Mouse (Mus musculus) thymus, postnatal 4 days (tissue): ENCODE measurements around the gene Bhmt.
A peak's percentile ranks its signal among the peaks of the same experiment; 100 is the strongest.
"Not testable (repeated sequence)": the region's sequence is repeated elsewhere in the genome, so short reads cannot be mapped to it uniquely, and the experiment has no call there.

ENCODE experiments used
- DNase-seq: peaks from one replicate; pipeline ENCODE4 v3.0.0; 2021

Bhmt gene

DNA sequence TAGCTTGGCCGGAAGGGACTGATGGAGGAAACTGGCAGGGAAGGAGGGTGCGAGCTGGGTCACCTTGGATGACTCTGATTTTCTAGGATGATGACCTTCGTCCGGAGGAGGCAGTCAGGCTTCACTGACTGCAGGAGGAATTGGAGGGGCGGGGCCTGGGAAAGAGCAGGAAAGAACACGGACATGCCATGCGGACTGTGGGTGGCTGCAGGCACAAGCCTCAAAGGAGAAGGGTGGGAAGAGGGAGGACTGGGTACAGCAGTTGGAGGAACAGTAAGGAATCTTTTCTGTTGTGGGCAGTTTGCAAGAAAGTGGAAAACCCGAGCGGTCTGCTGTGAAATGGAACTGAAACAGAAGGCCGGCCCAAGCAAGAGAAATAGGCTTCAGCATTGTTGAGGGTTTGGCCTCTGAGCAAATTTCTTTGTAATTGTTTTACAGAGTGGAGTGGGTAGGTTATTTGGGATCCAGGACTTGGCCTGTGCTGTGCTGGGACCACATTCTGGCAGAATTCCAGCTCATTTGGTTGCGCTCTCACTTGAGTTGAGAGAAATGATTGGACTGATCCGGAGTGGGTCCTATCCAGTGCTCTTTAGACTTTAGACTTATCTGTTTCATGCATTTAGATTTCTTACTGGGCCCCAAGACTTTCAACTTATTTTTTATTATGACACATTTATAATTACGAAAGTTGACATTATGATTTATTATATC, 30.7 kb downstream of the Bhmt start:
- no peak for DNase-seq

DNA sequence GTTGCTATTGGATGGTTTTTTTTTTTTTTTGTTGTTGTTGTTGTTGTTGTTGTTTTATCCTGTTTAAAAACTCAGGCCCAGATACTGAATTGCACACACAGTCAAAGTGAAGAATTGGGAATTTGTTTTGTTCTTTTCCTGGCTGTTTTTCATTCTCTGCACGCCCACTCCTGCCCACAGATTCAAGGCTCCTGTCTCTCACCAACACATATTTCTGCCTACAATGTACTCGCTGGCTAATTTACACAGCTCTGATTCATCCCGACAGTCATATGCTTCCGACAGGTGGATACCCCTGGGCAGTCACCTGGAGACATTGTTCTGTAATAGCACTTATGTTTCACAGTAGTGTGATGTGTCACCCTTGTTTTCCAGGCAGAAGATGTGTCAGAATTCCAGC, 33.1 kb downstream of the Bhmt start:
- no peak for DNase-seq

DNA sequence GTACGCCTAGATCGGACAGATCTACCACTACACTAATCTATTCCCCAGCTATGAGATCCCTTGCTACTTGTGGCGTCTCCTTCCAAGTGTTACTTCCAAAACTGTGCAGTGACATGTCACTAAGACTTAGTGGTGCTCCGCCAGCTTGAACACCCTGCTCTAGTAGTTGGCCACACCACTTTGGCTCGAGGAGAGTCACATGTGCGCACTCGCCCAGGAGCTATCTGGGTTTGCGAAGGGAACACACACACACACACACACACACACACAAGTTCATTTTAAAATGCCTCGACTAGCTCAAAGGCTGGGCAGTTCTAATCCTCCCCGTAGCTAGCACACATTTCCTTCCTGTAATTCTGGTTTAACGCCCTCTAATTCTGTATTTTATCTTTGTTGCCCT, 36.2 kb downstream of the Bhmt start:
- no peak for DNase-seq

DNA sequence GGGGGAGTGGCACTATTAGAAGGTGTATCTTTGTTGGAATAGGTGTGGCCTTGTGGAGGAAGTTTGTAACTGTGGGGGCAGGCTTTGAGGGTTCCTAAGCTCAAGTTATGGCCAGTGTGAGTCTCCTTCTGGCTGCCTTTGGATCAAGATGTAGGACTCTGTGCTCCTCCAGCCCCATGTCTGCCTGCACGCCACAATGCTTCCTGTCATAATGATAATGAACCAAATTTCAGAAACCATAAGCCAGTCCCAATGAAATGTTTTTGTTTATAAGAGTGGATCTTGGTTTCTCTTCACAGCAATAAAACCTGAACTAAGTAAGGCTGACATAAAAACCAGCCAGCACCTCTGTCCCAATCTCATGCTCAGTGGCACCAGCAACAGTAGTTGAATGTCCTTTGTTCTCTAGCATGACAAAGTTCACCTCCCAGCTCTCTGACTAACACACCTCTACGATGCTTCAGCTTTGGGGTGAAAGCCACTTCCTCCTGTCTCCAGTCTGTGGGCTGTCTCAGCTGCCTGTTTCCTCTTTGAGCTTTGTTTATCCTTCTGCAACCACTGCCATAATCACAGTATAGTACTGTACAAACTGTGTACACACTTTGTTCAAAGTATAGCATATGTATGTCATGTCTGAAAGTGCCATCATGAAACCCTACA, 44.6 kb downstream of the Bhmt start:
- peak; percentile 26 for DNase-seq

DNA sequence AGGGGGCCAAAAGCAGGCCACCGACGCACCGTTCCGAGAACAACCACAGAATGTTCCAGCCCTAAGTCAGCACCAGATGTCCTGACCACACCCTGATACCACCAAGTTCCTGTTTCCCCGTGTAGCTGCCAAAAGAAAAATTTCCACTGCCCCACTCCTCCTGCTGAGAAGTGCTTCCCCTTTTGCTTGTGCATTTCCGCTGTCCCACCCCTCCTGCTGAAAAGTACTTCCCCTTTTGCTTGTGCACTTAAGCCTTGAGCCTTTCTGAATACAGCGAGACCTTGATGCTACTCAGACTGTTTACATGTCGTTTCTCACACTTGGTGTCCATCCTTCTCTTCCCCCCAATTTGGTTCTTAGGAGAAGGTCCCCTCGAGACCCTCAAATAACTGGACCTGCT, 55.2 kb downstream of the Bhmt start:
- not testable (repeated sequence) for DNase-seq

DNA sequence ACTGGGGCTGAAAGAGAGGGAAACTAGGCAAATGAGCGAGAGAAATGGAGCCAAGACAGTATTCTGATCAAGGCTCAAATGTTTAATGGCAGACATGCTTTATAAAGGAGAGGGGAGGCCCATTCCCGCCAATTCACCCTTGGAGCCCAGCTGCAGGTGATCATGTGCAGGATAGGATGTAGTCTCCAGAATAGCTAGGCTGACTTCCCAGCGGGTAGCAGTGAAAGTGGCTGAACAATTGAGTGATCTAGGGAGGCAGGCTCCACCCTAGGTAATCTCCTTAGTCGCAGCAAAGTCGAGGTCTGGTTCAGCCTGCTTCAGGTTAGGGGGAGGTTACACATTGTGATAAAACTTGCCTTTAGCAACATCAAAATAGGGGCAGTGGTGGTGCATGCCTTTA, 57.3 kb downstream of the Bhmt start:
- no peak for DNase-seq

DNA sequence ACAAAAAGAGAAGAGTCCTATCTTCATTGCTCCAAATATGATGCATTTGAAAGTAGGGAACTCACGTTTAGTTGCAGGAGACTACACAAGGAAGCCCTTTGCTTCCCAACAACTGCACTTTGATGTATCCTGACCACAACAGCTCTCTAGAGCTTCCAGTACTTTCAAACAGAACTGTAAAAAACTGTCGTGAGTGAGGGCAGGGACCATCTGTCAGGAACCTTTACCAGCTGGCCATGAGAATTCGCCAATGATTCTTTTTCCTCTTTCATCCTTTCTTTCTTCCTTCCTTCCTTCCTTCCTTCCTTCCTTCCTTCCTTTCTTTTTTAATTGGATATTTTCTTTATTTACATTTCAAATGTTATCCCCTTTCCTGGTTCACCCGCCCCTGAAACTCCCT, 68.1 kb downstream of the Bhmt start:
- DNase-seq: no peak
